Mouse (Mus musculus) megakaryocyte, embryonic 14.5 days (primary cell): ENCODE data around the gene Scml4.

Experiments
- FLI1 ChIP-seq: IDR thresholded peaks from 2 replicates; pipeline ENCODE4 v1.6.1; 2012; ENCODE audit warnings: low read length, inconsistent platforms, mixed read lengths
- GATA1 ChIP-seq: IDR thresholded peaks from 3 replicates; pipeline ENCODE4 v1.6.1; 2012; ENCODE audit warnings: mixed read lengths, low read length, inconsistent platforms, borderline replicate concordance

DNA sequence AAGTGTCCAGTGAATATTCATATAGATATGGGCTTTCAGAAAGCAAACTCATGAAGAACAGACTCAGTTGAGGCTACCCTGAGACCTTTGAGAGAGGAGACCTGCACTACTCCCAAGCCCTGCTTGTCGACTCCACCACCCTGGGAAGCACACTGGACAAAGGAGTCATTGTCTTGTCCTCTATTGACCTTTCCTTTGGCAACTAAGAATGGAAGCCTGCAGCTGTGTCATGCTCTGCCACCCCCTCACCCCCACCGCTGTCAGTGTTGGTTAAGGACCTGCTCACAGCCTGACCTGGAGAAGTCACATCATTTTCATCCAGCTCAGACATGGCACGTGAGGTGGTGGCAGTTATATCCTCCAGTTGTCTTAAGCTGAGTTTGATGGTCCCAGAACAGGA is 34.1 kb downstream of the Scml4 start:
- TF ChIP-seq GATA1 (no peak), FLI1 (no peak)
